Mouse (Mus musculus): ENCODE data around the gene Rab11b.

Rab11b gene

DNA sequence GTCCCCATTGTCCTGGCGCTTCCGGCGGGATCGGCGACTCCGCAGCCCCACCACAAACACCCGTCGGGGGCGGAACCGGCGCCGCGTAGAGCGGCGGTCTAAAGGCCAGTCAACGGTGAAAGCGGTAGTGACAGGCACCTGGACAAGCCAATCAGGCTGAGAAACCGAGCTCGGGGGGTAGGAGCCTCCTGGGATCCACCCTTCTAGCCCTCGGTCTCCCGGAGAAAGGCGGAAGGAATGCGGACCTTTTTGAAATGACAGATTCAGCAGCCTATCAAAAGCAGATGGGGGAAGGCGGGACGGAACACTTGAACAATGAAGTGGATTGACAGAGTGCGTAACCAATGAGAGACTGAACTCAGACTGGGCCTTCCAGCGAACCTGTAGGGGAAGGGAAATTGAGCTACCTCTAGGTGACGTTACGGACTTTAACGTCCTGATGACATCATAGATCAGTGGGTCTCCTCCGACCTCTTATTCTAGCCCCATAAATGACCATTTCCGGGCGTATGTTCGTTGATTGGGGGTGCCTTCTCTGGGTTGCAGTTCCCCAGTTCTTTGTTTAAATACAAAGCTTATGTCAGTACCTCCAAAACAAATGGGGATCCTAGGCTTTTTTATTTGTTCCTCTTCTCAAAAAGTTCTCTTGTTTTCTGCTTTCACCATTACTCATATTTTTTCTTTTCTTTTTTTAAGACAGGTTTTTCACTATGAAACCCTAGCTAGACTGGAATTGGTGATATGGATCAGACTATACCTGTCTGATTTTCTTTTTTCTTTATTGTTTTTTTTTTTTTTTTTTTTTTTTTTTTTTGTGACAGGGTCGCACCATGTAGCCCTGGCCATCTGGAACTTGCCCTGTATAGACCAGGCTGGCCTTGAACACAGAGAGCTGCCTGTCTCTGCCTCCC is at the start of gene Rab11b:
Gene Rab11b (minus strand): TSS at position 276 of the 911 bp plus-strand sequence.
- peak; percentile 100 for DNase-seq (ENCODE audit: low read depth, low spot score)

DNA sequence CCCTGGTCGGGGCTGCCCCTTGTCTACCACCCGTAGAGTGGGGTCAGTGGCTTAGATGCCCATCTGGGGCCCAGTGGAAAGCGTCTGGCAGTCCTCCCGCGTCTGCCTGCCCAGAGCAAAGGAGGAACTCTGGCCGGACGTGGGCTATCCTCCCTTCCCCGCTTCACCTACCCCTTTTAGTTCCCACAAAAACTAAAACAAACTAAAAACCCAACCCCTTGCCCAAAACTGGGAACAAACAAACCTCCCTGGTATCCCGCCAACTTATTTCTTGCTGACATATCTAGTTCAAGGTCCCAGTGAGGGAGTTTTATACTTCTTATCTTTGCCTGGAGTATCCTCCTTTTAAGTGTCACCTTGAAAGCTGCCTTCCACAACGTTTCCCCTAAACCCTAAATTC is 47.9 kb upstream of the Rab11b start:
- no peak for DNase-seq (ENCODE audit: low read depth, low spot score)

DNA sequence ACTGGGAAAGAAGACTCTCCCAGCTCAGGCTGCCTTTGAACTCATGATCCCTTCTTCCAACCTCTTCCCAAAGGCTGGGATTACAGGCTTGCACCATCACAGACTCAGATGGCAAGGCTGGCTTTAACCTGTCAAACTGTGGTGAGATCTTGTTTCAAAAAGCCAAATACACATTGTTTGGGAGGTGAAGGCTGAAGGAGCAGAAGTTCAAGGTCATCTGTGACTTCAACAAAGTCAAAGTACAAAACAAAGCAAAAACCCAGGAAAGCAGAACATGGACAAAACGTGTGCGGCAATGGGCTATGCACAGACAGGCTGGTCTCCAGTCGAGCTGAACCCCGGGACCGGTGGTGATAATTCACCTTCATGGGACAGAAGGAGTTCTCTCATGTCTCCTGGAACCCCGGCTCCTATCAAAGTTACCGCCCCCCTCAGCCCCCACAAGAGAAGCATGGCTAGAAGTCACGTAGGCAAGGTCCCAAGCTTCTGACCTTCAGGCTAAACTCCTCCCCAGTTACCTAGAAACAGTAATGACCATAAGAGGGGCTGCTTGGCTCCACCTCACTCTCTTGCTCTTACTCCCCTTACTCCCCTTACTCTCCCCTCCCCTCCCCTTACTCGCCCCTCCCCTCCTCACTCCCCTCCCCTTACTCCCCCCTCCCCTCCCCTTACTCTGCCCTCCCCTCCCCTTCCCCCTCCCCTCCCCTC is 47.0 kb upstream of the Rab11b start:
- no peak for DNase-seq (ENCODE audit: low read depth, low spot score)

DNA sequence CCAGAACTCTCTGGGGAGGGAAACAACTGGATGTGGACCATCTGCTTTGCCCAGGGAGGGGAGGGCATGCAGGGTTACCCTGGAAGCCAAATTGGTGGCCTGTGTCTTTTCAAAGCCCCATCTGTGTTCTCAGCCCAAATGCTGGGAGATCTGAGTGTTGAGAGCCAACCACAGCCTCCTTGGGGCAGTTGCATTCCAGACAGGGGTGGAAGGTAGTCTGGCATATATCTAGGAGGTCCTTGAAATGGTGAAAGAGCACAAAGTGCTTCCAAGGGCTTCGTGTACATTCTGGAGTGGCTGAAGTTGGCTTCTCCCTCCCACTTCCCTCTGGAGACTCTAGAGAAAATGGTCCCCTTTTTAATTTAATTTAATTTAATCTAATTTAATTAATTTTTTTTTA is 44.4 kb upstream of the Rab11b start:
- DNase-seq (ENCODE audit: low read depth, low spot score), result no peak

DNA sequence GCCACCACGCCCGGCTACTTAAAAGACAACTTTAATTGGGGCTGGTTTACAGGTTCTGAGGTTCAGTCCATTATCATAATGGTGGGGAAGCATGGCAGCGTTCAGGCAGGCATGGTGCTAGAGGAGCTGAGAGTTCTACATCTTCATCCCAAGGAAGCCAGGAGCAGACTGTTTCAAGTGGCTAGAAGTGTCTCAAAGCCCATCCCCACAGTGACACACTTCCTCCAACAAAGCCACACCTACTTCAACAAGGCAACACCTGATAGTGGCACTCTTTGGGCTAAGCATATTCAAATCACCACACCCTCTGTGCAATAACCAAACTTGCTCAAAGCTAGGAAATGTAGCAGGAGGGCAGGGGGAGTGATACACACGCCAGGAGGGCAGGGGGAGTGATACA is 43.9 kb upstream of the Rab11b start:
- DNase-seq (ENCODE audit: low read depth, low spot score), result no peak

DNA sequence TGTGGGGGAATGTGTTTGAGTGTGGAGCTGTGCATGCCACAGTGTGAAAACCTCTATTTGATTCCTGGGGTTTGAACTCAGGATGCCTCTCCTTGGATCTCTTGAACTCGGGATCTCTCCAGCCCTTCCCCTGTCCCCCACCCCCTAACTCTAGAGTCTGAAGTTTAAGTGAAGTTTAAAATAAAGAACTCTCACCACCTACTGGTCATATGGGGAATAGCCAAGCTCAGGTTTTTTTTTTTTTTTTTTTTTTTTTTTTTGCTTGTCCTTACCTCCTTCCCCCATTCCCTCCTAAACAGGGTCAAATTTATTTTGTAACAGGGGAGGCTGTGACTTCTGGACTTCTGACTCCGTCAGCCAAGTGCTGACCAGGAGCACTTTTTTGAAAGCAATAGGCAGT is 41.9 kb upstream of the Rab11b start:
- DNase-seq (ENCODE audit: low read depth, low spot score), result no peak

DNA sequence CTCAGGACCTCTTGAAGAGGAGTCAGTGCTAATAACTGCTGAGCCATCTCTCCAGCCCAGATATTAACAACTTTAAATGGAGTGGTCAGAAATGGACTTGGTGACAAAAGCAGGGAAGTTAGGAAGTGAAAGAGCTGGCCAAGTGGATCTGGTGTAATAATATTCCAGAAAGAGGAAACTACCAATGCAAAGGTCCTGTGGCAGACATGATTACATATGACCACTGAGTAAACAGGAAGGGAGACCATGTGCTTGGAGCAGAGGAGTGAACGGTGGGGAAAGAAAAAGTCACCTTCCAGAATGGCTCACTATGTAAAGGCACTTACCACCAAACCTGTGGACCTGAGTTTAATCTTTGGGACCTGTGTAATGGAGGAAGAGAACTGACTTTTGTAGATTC is 38.9 kb upstream of the Rab11b start:
- no peak for DNase-seq (ENCODE audit: low read depth, low spot score)

DNA sequence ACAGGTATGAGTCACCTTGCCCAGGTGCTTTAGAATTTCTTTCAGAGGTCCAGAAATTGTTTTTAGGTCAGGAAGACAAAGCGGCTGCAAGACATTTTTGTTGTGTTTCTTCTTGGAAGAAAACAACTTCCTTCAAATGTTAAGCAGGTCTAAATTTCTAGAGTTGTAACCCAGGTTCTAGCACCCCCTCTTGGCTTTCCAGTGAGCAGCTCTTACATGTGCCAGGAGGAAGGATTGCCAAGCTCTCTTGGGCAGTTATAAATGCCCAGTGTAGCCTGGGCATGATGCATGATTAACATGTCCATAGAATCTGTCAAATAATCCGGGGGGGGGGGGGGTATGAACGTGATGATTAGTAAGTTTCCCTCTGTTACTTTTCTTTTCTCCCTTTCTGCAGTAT is 38.0 kb upstream of the Rab11b start:
- no peak for DNase-seq (ENCODE audit: low read depth, low spot score)

DNA sequence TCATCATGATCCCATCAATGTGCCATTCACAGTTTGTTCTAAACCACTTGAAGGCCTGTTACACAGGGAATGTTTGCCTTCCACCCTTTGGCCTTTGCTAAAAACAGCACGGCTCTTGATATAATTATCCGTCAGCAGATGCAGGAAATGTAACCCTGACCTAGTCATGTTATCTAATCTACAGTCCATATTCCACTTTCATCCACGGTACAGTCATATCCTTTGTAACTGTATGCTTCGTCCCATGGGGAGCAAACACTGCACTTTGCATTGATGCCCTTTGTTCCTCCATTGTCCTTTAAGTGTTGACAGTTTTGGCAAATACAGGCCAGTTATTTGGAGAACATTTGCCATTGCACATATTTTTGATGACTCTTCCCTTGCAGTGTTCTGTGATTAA is 28.4 kb upstream of the Rab11b start:
- no peak for DNase-seq (ENCODE audit: low read depth, low spot score)

DNA sequence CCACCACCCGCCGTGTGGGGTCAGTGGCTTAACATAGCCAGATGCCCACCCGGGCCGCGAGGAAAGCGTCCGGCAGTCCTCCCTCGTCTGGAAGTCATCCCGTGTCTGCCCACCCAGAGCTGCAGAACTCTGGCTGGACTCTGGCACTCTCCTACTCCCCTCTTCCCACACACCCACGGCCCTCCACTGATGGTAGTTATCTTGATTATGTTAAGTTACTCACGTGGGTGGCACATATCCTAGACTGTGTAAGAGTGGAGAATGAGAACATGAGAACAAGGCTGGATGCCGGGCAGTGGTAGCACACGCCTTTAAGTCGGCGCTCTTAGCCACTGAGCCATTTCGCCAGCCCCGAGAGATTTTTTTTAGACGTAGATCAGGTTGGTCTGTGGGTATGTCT is 26.0 kb upstream of the Rab11b start:
- no peak for DNase-seq (ENCODE audit: low read depth, low spot score)

DNA sequence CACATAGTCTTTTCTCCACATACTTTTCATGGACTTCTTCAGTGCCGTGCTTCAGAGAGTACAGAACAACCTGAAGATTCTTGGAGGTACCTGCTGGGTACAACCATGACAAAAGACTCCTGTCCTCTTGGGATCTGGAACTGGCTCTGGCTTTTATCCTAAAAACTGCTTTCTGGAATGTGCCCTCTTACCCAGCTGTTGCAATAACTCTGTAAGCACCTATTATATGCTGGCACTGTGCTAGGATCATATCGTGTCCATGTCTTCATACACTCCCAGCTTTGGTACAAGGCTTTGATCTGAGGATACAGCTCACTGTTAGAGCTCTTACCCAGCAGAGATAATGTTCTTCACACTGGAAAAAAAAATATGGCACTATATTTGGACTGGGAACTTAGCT is 24.6 kb upstream of the Rab11b start:
- no peak for DNase-seq (ENCODE audit: low read depth, low spot score)

DNA sequence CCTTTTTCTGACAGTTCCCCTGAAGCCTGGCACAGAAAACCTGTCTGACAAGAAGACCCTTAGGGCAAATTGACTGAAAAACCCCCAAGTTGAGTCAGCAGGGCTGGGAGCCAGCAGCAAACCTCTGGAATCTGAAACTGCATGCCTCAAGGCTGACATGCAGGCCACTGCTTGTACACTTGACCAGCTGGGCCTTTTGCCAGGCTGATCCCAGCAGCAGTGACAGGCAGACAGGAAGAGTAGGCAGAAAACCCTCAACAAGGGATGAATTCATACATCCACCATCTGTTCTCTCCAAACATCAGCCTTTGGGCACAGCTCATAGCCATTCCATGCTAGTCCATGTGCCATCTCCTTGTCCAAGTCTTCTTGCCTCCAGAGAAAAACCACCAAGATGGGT is 23.1 kb upstream of the Rab11b start:
- no peak for DNase-seq (ENCODE audit: low read depth, low spot score)

DNA sequence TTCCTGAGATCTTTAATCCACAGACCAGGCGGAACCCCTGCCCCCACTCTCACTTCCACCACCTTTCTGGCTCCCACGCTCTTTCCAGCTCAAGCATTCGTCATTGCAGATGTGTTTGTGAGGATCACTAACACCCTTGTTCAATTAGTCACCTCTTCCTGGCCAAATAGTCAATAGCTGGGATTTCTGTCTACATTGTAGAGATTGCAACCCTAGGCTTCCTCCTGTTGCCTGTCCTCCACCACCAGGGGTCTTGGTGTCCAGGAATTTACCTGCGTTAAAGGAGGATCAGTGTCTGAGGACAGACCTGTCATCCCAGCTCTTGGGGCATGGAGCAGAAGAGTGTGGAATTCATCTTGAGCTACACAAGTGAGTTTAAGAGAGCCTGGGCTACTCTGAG is 21.7 kb upstream of the Rab11b start:
- no peak for DNase-seq (ENCODE audit: low read depth, low spot score)

DNA sequence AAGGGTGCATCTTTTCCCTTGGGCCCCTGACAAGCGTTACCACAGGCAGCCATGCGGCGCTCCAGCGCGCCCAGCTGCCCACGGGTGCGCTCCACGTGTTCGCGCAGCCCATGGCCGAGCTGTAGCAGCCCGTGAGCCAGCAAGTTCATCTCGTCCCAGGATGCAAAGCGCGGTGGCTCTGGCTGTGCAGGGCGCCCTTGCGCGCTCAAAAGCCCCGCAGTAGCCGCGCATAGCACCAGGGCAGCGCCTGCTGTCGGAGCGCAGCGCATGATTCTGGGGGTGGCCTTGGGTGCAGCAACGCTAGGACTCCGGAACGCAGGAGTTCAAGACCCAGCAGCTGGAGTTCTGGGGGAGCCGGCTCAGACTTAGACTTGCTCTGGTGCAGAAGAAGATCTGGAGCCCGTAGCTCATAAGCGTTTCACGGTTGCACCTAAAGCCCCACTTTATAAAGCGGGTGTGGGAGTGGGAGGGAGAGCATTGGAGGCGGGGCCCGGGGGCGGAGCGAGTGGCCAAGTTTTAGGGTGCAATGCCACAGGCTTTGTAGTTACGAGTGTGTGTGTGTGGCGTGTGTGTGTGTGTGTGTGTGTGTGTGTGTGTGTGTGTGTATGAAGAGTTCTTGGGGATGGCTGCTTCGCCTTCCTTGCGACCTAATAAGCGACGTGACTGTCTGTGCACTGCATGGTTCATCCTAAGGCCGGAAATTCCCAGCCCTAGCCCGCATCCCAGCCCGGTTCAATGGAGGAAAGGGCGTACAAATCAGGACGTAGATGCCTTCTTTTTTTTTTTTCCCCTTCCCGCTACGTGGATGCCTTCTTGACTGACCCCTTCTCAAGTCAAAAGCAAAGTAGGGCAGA is 21.0 kb upstream of the Rab11b start, which contains the start of gene Angptl4:
Gene Angptl4 (minus strand): TSS at position 707 of the 854 bp plus-strand sequence.
- peak; percentile 42 for DNase-seq (ENCODE audit: low read depth, low spot score)

DNA sequence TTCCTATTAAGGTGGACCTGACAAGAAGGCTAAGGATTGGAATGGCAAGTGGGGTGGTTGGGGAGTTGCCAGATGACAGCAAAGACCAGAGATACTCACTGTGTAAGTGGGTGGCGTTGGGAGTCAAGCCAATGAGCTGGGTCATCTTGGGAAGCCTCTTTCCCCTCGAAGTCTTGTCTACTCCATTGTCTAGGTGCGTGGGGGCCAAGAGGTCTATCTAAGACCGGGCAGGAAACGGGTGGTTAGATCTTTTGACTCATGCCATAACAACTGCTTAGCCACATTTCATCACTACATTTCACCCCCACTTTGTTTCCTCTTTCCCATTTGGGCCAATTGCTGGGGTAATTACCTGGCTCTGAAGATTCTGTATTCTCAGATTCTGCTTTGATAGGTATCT is 20.1 kb upstream of the Rab11b start:
- DNase-seq (ENCODE audit: low read depth, low spot score), result no peak

DNA sequence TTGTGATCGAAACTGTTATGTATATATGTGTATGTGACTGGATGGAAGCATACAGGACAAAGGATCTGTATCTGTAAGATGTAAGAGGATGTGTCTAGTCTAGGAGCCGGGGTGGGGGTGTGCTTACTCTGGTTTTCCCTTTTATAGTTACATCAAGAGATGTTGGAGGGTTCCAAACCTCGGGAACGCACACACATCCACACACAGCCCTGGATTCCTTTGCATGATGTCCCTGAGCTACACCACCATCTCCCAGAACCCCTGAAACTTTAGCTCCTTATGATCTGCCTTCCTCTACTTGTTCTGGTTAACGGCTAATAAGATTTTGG is 19.6 kb upstream of the Rab11b start:
- DNase-seq (ENCODE audit: low read depth, low spot score), result no peak

DNA sequence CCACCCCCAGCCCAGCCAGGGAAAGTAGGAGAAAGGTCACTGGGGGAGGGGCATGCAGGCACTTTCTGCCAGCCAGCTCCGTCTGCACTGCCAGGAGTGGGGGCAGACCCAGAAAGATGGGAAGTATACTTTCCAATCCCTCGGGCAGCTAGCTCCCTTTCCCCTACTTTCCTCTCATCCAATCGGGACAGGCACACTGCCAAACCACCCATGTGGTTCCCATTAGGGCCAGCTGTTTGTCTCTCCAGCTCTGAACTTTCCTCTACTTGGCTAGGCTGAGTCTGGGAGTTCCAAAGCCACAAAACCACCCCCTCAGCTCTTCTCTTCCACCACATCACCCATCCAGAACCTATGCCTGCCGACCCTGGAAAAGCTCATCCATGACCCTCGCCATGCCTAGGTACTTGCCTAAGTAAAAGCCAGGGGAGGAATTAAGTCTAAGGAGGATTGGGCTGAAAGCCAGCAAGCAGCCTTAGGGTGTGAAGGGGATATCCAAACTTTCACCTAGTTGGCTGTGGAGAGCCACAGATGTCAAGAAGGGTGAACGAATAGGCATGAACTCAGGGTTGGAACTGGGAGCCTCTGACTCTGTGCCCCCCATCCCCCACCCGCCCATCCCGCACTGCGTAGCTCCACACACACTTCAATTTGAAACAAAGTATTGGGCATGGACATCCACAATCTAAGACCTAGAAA is 19.1 kb upstream of the Rab11b start:
- peak; percentile 40 for DNase-seq (ENCODE audit: low read depth, low spot score)

DNA sequence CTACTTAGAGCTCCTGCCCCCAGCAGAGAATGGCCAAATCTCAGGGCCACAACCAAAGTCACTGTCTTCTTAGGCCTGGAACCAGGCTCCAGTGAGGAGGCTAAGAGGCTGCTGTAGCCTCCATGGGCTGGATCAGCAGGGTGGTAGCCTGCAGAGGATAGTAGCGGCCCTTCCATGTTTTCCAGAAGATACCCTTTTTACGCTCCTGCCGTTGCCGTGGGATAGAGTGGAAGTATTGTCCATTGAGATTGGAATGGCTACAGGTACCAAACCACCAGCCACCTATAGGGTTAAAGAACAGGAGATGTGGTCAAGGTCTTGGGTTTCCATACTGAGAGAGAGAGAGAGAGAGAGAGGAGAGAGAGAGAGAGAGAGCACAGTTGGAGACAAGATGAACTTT is 15.0 kb upstream of the Rab11b start:
- no peak for DNase-seq (ENCODE audit: low read depth, low spot score)

DNA sequence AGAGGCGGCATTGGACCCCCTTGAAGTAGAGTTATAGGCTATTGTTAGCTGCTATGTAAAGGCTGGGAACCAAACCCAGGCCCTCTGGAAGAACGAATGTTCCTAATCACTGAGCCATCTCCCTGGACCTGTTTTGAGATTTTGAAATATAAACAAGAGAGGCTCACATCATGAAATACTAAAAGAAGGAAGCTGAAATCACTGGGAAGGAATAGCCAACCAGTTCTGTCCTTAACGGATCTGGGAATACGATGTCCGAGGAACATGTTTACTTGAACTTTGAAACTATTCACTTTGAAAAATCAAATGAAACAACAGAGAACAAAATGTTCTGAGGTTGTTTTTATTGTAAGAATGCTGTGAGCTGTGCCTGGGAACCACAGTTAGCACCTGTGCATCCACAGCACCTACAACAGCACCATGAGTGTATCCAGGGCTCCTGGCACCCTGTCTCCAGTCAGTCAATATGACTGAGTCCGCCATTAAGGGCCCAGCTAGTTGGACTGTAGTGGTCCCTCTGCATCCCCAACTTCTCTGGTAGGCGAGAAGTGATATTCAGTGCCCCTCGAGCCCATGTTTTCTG is 14.3 kb upstream of the Rab11b start:
- no peak for DNase-seq (ENCODE audit: low read depth, low spot score)

DNA sequence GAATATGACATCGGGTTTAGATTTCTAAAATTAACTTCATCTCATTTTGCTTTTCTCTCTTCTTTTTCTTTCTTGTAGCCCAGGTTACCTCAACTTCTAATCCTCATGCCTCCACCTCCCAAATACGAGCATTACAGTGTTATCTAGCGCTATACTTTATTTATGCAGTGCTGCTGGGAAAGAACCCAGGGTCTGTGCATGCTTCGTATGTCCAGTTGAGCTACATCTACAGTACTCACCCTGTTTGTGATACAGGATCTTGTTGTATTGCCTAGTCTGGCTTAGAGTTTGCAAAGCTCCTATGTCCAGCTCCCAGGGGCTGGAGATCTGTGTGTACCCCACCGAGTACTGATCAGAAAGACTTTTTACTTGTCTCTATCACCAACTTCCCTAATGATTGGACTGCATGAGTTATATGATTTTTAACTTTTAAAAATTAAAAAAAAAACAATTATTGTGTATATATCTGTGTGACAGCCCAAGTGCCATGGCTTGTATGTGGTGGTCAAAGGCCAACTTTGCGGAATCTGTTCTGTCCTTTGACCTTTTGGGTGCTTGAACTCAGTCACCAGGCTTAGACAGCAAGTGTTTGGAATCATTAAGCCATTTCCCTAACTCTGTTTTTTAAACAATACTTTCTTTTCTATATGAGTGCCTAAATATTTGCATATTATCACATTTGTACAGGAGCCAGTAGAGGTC is 13.7 kb upstream of the Rab11b start:
- DNase-seq (ENCODE audit: low read depth, low spot score), result no peak

DNA sequence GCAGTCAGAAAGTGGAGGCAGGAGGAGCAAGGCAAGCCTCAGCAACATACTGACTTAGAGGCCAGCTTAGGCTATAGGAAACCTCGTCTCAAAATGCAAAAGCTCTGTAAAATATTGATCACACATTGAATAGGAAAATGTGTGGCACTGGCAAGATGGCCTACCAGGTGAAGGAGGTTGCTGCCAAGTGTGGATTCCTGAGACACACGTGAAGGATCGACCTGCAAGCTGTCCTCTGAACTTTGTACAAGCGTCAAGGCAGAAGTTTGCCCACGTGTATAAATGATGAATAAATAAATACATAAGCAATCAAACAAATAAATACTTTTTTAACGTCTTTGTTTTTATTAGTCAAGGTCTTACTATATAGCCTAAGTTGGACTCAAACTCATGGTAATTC is 13.1 kb upstream of the Rab11b start:
- DNase-seq (ENCODE audit: low read depth, low spot score), result no peak
